Mouse (Mus musculus) C2C12 (cell line): Measurements from ENCODE around the gene Rpl18. TPM values are rescaled to one million over a fixed set of nuclear protein-coding genes. Genes with fewer than 3 reads are reported as not detected.

ENCODE experiments used
- H3K27me3 ChIP-seq: one replicate; pipeline ENCODE4 v1.6.1; 2011; ENCODE audit not compliant: control insufficient read depth, insufficient read depth, insufficient read length
- H3K36me3 ChIP-seq: one replicate; pipeline ENCODE4 v1.6.1; 2011; ENCODE audit not compliant: control insufficient read depth, insufficient read depth
- H3K4me3 ChIP-seq: one replicate; pipeline ENCODE4 v1.5.1; 2011; ENCODE audit warnings: mild to moderate bottlenecking, control low read depth; ENCODE audit not compliant: poor library complexity, insufficient read depth, severe bottlenecking
- H3K79me2 ChIP-seq: one replicate; pipeline ENCODE4 v1.6.1; 2011; ENCODE audit not compliant: control insufficient read depth, insufficient read depth
- H3K79me3 ChIP-seq: one replicate; pipeline ENCODE4 v1.6.1; 2011; ENCODE audit warnings: low read depth, control low read depth
- H3ac ChIP-seq: one replicate; pipeline ENCODE3; 2011; ENCODE audit warnings: low read depth; ENCODE audit not compliant: control insufficient read depth, insufficient read length
- CEBPB ChIP-seq: IDR thresholded peaks from one replicate; pipeline ENCODE4 v1.6.1; 2011; ENCODE audit warnings: low read depth, mild to moderate bottlenecking, control low read depth, moderate library complexity
- CTCF ChIP-seq: IDR thresholded peaks from one replicate; pipeline ENCODE4 v1.5.1; 2011; ENCODE audit not compliant: control insufficient read depth, insufficient read depth, insufficient read length
- FOSL1 ChIP-seq: IDR thresholded peaks from one replicate; pipeline ENCODE4 v1.8.0; 2011; ENCODE audit warnings: mild to moderate bottlenecking, low read length; ENCODE audit not compliant: poor library complexity, insufficient read depth, severe bottlenecking
- MAX ChIP-seq: IDR thresholded peaks from one replicate; pipeline ENCODE4 v1.6.1; 2011; ENCODE audit warnings: mild to moderate bottlenecking, control low read depth
- MYOD1 ChIP-seq: IDR thresholded peaks from one replicate; pipeline ENCODE4 v1.6.1; 2011; ENCODE audit warnings: low read depth; ENCODE audit not compliant: control insufficient read depth, insufficient read length
- MYOG ChIP-seq: IDR thresholded peaks from one replicate; pipeline ENCODE4 v1.6.1; 2011; ENCODE audit not compliant: control insufficient read depth, insufficient read length; ENCODE audit errors: extremely low read depth
- USF1 ChIP-seq: IDR thresholded peaks from one replicate; pipeline ENCODE4 v1.6.1; 2011; ENCODE audit warnings: low read depth, mild to moderate bottlenecking, control low read depth, moderate library complexity
- polyA plus RNA-seq: library from polyadenylated mRNA; unstranded; fragments of >200 nt; fragmentation: generic; extraction: Trizol; gene quantifications from one replicate; pipeline ENCODE4 v1.2.1, GENCODE M21; 2012; ENCODE audit warnings: missing spikeins

The Rpl18 gene
- polyA plus RNA-seq, 1 experiment, result 4,453 TPM

- H3K79me3 ChIP-seq, result no peaks in the 10 kb centered on the region
- TF ChIP-seq CTCF, result no peak
- TF ChIP-seq CEBPB, result no peak
- TF ChIP-seq MYOD1, result no peak
- TF ChIP-seq MAX, result no peak
- TF ChIP-seq MYOG, result no peak
- TF ChIP-seq USF1, result no peak
- no peak for TF ChIP-seq FOSL1
- H3K36me3 ChIP-seq, result no peaks in the 10 kb centered on the region
- no peaks in the 10 kb centered on the region for H3K79me2 ChIP-seq
- no peak overlapping the region for H3K4me3 ChIP-seq
- H3K27me3 ChIP-seq, result no peaks in the 10 kb centered on the region
- no peak overlapping the region for H3ac ChIP-seq
These were observed 36.7 kb upstream of the Rpl18 start for GRCm38 (mm10) chr7:45678513-45678912.

GRCm38 (mm10) chr7:45679966-45680621, 35.2 kb upstream of the Rpl18 start:
- TF ChIP-seq MYOD1, result no peak
- peak; percentile 70 for TF ChIP-seq FOSL1
- TF ChIP-seq USF1, result no peak
- peak; percentile 84 for TF ChIP-seq MAX
- H3K27me3 ChIP-seq, result no peaks in the 10 kb centered on the region
- no peak overlapping the region for H3K4me3 ChIP-seq
- H3K36me3 ChIP-seq, result no peaks in the 10 kb centered on the region
- no peak overlapping the region for H3ac ChIP-seq
- H3K79me2 ChIP-seq, result no peaks in the 10 kb centered on the region
- H3K79me3 ChIP-seq, result no peaks in the 10 kb centered on the region

- Histone ChIP-seq H3K4me3 (no peak overlapping the region), H3K36me3 (no peaks in the 10 kb centered on the region), H3K79me3 (no peaks in the 10 kb centered on the region), H3ac (no peak overlapping the region), H3K27me3 (no peaks in the 10 kb centered on the region), H3K79me2 (no peaks in the 10 kb centered on the region)
- no peak for TF ChIP-seq MAX
These were observed 34.1 kb upstream of the Rpl18 start for GRCm38 (mm10) chr7:45681046-45681736.

- H3K36me3 ChIP-seq, result no peaks in the 10 kb centered on the region
- H3K4me3 ChIP-seq, result no peak overlapping the region
- no peaks in the 10 kb centered on the region for H3K79me3 ChIP-seq
- no peak overlapping the region for H3ac ChIP-seq
- TF ChIP-seq CTCF (peak; percentile 93), MAX (no peak), CEBPB (no peak), USF1 (no peak)
- no peaks in the 10 kb centered on the region for H3K27me3 ChIP-seq
- H3K79me2 ChIP-seq, result no peaks in the 10 kb centered on the region
These were observed 32.8 kb upstream of the Rpl18 start for GRCm38 (mm10) chr7:45682144-45683126.

- Histone ChIP-seq H3K79me3 (no peaks in the 10 kb centered on the region), H3ac (no peak within 1 kb of the TSS), H3K27me3 (no peaks in the 10 kb centered on the region), H3K79me2 (no peaks in the 10 kb centered on the region), H3K36me3 (no peaks in the 10 kb centered on the region), H3K4me3 (no peak within 1 kb of the TSS)
- TF ChIP-seq FOSL1, result no peak
These were observed 31.7 kb upstream of the Rpl18 start, which contains the start of gene Ntn5 for GRCm38 (mm10) chr7:45683396-45684050. TSS of gene Ntn5 (plus strand) at chr7:45684022.

- H3K4me3 ChIP-seq, result no peak overlapping the region
- H3K79me3 ChIP-seq, result no peaks in the 10 kb centered on the region
- no peak overlapping the region for H3ac ChIP-seq
- TF ChIP-seq USF1 (no peak), MAX (no peak), CEBPB (no peak), MYOD1 (no peak), FOSL1 (no peak), CTCF (no peak), MYOG (no peak)
- H3K27me3 ChIP-seq, result no peaks in the 10 kb centered on the region
- H3K79me2 ChIP-seq, result no peaks in the 10 kb centered on the region
- no peaks in the 10 kb centered on the region for H3K36me3 ChIP-seq
These were observed 29.4 kb upstream of the Rpl18 start for GRCm38 (mm10) chr7:45685811-45686210.
